ENCODE assay signal across 33 mouse cellular contexts in the genomic region with DNA sequence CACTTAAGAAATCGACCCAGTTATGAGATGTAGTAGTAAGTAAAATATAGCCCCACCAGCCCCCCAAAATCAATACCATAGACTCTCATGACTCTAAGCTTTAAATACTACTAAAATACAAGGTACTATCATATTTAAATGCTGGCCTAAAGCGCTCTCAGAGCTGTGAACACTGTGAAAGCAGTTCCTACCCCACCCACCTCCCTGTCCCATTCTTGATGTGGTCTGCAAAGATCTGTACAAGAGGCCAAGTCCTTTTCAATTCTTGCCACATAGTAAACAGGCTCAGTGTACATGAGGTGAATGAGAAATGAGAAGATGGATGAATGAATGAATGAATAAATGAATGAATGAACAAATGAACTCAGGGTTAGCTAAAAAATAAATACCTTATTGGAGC.
"Had no signal": no experiment of that assay in that cellular context is flagged by ENCODE, and none has a peak within 500 bp of the region (broad histone marks: within the 10 kb centered on the region; RNA-seq: fewer than 3 reads in every experiment).

No protein-coding gene starts in this region.

- H3K27me3 ChIP-seq: heart, embryonic 12.5 days; heart, embryonic 13.5 days; heart, embryonic 15.5 days; hindbrain, embryonic 12.5 days; hindbrain, embryonic 13.5 days; hindbrain, embryonic 15.5 days; intestine, embryonic 15.5 days; kidney, embryonic 15.5 days had no signal

- ATAC-seq: hindbrain, embryonic 16.5 days; hindbrain, postnatal 0 days; inflammation-experienced regulatory T-cells, adult 6 months; intestine, embryonic 15.5 days; intestine, embryonic 16.5 days; intestine, postnatal 0 days had no signal

- DNase-seq: heart, postnatal 10 days; heart, postnatal 14 days; heart, postnatal 36 days; heart, postnatal 4 days; kidney, adult 11 months; kidney, adult 18-20 months; kidney, adult 2 months; kidney, adult 8-10 months; kidney, adult 9 months; kidney, postnatal 10 days; kidney, postnatal 14 days; kidney, postnatal 36 days; kidney, postnatal 4 days; layer of hippocampus, adult 9-11 months; layer of hippocampus, postnatal 36 days had no signal

- H3K4me2 ChIP-seq: heart, embryonic 12.5 days; heart, embryonic 13.5 days; heart, embryonic 15.5 days; hindbrain, embryonic 12.5 days; hindbrain, embryonic 13.5 days; hindbrain, embryonic 14.5 days; hindbrain, embryonic 15.5 days; intestine, embryonic 15.5 days; kidney, embryonic 15.5 days had no signal

- H3K9ac ChIP-seq: heart, embryonic 12.5 days; heart, embryonic 13.5 days; heart, embryonic 15.5 days; hindbrain, embryonic 12.5 days; hindbrain, embryonic 13.5 days; hindbrain, embryonic 14.5 days; hindbrain, embryonic 15.5 days; intestine, embryonic 15.5 days; kidney, embryonic 15.5 days had no signal

- H3K36me3 ChIP-seq: heart, embryonic 15.5 days; hindbrain, embryonic 10.5 days; hindbrain, embryonic 12.5 days; intestine, embryonic 15.5 days had no signal

- H3K4me3 ChIP-seq: heart, embryonic 12.5 days; heart, embryonic 13.5 days; heart, embryonic 15.5 days; hindbrain, embryonic 10.5 days; hindbrain, embryonic 12.5 days; hindbrain, embryonic 13.5 days; hindbrain, embryonic 15.5 days; intestine, embryonic 15.5 days; kidney, embryonic 15.5 days; layer of hippocampus, adult 2 months; left cerebral cortex, adult 2 months had no signal

- H3K9me3 ChIP-seq: heart, embryonic 13.5 days; heart, embryonic 15.5 days; hindbrain, embryonic 10.5 days; hindbrain, embryonic 13.5 days; hindbrain, embryonic 15.5 days; intestine, embryonic 15.5 days; kidney, embryonic 15.5 days had no signal

- H3K27ac ChIP-seq: heart, embryonic 13.5 days; heart, embryonic 15.5 days; hindbrain, embryonic 10.5 days; hindbrain, embryonic 12.5 days; hindbrain, embryonic 13.5 days; hindbrain, embryonic 14.5 days; hindbrain, embryonic 15.5 days; hindbrain, postnatal 0 days; intestine, embryonic 15.5 days; kidney, embryonic 15.5 days; kidney, postnatal 0 days; layer of hippocampus, adult 2 months; left cerebral cortex, adult 2 months had no signal

- H3K4me1 ChIP-seq: hindbrain, embryonic 15.5 days had no signal
